Mouse (Mus musculus): ENCODE results near the gene Fkbp2.
"Not testable (repeated sequence)": the region's sequence is repeated elsewhere in the genome, so short reads cannot be mapped to it uniquely, and the experiment has no call there.

Gene Fkbp2

DNA sequence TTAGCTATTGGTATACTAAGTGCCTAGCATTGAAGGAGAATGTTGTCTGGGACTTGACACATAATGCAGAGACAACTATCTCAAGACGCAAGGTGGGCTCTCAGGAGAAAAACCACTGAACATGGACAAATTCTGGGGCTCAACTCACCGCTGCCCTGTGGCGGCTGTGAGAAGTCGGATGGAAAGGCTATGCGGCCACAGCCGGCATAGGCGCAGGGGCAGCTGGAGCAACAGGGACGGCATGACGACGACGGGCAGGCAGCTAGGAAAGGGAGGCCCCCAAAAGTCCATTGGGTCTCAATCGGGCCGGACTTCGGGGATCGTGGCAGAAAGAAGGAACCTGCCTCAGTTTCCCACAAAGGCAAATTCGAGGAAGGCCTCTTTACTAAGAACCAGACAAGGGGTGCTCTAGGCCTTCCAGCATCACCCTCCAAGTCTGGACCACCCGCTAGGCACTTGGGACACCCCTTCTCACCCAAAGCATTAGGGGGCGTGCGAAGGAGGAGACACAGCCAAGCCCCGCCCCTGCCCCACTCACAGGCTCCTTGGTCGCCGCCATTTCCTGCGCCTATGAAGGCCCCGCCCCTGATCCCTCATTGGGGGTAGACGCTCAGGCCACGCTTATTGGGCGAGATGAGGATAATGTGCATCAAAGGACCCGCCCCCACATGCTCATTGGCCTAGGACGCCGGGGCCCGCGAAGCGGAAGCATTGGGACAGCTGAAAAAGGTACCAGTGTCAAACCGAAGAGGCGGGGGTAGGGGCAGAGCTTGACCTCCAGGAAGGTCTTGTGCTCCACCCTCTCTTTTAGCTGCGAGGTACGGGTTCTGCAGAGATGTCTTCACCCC, 11.9 kb upstream of the Fkbp2 start, which contains the start of gene Dnajc4:
Gene Dnajc4, minus strand, starts transcription at position 562 of the 848 bp plus-strand sequence.
- peak; percentile 90 to 91 for DNase-seq (ENCODE audit: low read depth in 1 of 2, low spot score in 2 of 2)

DNA sequence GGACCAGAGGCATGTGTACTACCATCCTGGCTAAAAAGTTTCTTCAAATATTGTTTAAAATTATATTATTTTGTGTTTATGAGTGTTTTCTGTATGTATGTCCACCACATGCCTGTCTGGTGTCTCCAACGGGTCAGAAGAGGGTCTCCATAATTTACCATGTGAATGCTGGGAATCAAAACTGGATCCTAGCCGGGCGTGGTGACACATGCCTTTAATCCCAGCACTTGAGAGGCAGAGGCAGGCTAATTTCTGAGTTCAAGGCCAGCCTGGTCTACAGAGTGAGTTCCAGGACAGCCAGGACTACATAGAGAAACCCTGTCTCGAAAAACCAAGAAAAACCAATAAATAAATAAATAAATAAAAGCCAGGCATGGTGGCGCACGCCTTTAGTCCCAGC, 10.9 kb upstream of the Fkbp2 start:
- DNase-seq (ENCODE audit: low read depth in 1 of 2, low spot score in 2 of 2), result not testable (repeated sequence)

GRCm38 (mm10) chr19:6990712-6991111, 10.4 kb upstream of the Fkbp2 start:
- no peak for DNase-seq (ENCODE audit: low read depth in 1 of 2, low spot score in 2 of 2)

DNA sequence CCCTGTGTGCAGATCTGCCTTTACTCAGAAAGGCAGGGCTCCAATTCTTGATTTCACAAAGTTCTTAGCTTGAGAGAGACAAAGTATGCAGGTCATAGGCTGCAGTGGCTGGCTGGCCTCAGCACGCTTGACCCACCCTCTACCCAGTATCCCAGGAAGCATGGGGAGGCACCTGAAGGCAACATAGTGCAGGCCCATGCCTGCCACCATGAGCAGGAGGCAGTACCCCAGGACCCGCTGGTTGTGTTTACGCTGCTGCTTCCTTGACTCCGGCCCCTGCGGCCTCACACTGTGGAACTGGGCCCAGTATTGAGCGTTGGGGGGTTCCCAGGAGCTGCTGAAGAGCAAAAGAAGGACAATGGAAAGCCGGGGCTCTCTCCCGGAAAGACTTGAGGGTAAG, 8.9 kb upstream of the Fkbp2 start:
- DNase-seq (ENCODE audit: low read depth in 1 of 2, low spot score in 2 of 2), result no peak

DNA sequence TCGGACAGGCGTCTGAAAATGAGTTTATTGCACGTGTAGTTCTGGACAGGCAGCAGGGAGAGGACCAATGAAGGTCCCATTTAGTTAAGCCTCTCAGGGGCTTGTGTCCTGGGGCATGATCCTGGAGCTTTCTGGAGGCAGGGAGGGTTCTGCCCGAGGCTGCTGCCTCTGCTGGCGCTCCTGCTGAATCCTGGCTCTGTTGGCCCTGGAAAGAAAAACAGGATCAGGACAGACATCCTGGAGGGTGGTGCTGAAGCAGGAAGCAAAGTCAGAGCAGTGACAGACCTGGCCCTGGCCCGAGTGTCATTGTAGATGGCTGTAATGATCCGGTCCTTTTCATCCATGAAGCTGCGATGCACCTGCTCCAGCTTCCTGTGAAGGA, 7.6 kb upstream of the Fkbp2 start:
- DNase-seq (ENCODE audit: low read depth in 1 of 2, low spot score in 2 of 2), result no peak

DNA sequence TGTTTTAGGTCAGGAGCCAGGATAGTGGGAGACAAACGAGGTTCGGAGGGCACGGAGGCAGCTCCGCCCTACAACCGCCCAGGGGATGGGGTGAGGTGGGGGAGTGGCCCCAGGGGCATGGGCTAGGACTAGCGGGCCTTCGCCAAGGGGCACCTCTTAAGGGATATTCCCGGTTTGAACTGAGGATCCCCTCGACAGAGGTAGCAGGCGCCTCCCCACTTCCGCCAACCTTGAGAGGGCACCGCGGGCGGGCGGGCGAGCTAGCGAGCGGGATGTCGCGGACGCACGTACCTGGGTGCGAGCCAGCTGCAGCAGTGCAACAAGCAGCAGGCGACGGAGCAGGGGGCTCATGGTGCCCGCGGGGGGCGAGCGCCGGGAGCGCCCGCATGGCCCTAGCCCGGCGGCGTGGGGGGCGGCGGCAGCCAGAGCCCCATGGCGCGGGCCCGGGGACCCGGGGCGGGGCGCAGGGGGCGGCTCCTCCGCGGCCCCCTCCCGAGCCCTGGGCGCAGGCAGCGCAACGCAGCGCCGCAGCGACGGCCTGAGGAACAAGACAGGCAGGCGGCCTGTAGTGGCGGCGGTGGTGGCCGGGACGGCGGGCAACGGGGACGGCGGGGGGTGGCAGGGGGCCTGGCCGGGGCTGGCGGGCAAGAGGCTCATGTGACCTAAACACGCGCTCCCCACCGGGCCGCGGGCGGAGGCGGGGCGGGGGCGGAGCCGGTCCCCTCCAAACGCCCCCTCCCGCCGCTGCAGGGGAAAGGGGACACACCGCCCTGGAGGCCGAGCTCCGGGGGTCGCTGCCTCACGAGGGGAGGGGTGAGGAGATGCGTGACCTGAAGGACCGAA, 7.0 kb upstream of the Fkbp2 start, which contains the start of gene Vegfb:
Gene Vegfb, minus strand, starts transcription at position 591 of the 843 bp plus-strand sequence.
- DNase-seq (ENCODE audit: low read depth in 1 of 2, low spot score in 2 of 2), result no peak

DNA sequence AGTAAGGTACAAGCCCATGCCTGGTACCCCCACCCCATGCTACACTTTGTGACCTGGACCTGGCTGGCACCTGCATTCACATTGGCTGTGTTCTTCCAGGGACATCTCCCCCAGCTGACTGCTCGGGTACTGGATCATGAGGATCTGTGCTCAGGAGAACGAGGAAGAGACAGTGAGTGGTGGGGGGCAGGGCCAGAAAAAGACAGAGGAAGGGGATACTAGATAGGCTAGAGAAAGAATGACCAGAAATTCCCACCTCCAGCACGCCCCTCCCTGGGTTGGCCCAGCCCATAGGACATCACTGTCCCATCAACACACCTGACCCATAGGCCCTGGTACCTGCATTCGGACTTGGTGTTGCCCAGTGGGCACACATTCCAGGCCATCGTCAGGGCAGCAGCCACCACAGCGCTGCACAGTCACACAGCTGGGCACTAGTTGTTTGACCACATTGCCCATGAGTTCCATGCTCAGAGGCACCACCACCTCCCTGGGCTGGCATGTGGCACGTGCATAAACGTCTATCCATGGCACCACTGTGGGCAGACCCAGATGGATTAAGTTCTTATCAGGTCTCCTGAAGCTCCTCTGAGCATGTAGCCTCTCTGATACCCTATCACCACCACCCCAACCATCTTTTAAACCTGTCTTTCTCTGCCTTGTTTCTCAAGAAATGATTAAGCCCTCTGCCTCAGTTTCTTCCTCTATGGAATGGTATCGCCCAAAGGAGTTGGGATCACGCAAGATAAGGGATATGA, 5.8 kb upstream of the Fkbp2 start:
- DNase-seq (ENCODE audit: low read depth in 1 of 2, low spot score in 2 of 2), result no peak

GRCm38 (mm10) chr19:6985300-6985699, 5.0 kb upstream of the Fkbp2 start:
- no peak for DNase-seq (ENCODE audit: low read depth in 1 of 2, low spot score in 2 of 2)

DNA sequence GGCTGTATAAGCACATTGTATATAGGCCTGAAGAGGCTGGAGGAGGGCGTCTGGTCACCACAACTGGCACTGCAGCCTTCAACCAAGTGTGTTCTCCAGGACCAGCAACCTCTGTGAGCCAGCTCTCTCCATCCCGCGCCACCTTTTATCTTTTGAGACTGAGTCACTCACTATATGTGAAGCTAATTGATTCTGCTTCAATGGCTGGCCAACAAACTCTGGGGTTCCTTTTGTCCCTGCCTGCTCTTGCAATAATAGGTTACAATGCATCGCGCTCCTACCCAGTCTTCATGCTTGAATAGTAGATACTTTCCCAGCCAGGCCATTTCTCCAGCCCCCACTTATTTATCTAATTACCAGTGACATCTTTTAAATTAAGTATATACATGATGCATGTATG, 3.3 kb upstream of the Fkbp2 start:
- no peak for DNase-seq (ENCODE audit: low read depth in 1 of 2, low spot score in 2 of 2)

- DNase-seq (ENCODE audit: low read depth in 1 of 2, low spot score in 2 of 2), result no peak
These were observed 1.2 kb upstream of the Fkbp2 start for GRCm38 (mm10) chr19:6981465-6981864.

DNA sequence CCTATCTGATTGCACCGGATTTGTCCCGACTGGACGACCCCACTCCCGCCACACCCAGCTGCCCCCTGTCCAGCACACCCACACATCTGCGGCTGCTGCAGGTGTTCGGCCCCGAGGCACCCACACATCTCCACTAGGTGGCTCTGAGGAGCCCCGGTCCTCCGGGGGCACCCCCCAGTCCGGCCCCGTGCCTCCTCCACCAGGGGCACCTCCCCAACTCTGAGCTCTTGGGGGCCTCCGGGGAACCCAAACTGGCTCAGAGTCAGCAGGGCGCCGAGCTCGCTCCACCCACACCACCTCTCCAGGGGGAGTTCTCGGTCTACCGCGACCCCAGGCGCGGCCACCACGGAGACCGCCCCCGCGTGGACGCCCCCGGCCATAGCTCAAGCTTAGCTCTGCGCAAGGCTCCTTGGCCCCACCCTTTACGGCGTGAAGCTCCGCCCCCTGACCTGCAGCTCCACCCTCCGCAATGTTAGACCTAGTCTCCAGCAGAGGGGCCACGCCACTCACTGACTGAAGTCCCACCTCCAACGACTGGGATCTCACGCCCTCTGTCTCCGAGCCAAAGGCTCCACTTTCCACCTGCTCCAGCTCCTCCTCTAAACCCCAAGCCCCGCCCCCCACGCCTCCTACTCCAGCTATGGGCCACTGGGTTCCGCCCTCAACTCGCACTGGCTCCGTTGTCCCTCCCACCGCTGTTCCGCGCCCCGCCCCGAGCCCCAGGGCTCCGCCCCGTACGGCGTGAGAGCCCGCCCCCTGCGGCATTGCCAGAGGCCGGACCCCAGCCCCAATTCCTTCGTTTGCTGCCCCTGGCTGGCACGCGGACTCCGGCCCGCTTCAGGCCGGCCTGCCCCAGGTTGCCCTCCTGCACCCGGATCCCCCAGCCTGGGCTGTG, 568 bp downstream of the Fkbp2 start:
- DNase-seq (ENCODE audit: low read depth in 1 of 2, low spot score in 2 of 2), result peak; percentile 98 to 99

DNA sequence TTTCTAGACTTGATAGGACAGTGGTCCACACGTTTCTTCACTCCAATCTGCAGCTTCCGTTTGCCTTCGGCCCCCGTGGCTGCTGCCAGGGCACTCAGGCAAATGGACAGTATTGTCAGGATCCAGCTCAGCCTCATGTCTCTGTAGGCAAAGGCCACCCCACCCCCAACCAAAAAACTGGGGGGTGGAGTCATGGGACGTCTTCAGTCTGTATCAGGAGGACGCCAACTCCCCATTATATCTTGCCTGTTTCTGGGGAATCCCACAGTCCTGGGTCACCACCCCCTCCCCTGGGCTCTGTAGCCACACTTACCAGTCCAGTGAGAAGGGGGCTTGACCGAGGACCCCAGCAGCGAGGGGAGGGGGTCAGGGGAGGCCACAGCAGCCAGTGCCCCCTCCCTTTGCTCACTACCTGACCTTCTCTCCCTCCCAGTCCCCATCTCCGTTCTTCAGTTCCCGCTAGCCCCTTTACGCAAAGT, 1.3 kb downstream of the Fkbp2 start:
- DNase-seq (ENCODE audit: low read depth in 1 of 2, low spot score in 2 of 2), result no peak

GRCm38 (mm10) chr19:6978639-6978974, 1.7 kb downstream of the Fkbp2 start:
- no peak for DNase-seq (ENCODE audit: low read depth in 1 of 2, low spot score in 2 of 2)

DNA sequence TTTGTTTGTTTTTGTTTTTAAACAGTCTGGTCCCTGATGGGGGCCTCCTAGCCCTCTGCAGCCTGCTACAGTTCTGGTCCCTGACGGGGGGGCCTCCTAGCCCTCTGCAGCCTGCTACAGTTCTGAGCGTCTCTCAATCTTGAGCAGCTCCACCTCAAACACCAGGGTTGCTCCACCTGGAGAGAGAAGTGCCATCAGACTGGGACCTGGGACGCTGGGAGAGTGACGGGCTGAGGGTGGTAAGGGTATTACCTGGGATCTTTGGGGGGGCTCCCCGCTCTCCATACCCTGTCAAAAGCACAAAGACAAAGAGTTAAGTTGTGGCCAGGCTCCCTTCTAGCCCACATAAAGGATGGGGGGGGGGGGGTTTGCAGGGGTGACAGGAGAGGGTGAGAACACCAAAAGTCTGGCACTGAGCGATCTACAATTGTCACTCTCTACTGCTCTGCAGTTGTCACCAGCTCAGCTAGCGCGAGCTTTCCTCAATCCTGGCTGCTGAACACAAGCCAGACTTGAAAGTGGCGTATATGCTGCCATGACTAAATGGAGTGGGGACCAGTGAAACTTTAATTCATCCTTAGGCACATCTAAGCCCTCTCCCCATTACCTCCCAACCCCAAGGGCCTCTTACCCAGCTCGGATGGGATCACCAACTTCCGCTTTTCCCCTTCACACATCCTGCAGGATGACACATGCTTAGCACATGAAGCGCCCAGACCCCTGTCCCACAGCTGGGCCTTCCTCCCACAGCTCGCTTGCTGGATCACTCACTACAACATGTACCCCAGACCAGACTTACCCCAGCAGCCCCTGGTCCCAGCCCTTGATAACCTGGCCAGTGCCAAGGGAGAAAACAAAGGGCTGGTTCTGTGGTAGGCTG, 2.3 kb downstream of the Fkbp2 start:
- no peak for DNase-seq (ENCODE audit: low read depth in 1 of 2, low spot score in 2 of 2)

DNA sequence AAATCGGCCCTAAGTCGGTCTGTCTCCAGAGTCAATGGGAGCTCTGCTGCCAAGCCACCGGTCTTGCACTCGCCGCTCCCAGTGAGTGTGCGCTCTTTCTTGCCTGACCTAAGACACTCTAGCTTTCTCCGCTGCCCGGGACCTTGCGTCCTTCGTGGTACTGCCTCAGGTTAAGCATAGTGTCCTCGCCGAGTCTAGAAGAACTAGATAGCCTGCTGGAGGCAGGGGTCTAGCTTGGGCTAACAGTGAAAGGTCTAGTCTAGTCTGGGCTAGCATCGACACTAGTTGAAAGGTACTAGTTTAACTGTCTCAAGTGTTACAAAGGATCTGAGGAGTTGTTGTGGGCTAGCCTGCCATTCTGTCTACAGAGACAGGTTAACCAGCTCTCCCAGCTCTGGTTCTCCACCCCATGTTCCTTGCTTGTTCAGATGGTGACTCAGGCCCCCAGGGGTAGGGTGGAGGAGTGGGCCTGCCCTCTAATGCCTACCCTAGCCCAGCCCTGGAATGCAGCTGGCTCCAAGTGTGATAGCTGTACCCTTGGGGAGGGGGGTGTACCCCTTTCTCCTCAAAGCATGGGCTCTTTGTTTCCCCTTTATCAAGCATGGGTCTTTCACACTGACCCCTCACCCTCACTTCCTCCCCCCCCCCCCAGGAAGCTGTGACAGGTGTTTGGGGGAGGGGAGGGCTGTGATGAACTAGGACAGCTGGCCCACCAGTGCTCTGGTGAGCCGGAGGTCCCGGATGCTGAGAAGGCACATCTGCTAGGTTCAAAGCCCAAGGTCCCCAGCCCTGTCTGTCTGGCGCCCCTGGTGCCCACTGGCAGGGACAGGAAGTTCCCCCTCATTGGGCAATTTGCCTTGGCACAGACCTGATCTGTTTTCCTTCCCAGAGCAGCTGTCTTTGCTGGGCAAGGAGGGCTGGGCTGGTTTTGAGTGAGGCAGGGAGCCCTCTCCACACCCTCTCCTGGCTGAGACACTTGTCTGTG, 4.5 kb downstream of the Fkbp2 start, which contains the start of gene Plcb3:
Gene Plcb3, minus strand, starts transcription at position 934 of the 985 bp plus-strand sequence.
- no peak for DNase-seq (ENCODE audit: low read depth in 1 of 2, low spot score in 2 of 2)

- DNase-seq (ENCODE audit: low read depth in 1 of 2, low spot score in 2 of 2), result no peak
These were observed 5.8 kb downstream of the Fkbp2 start, which contains the start of gene Ppp1r14b for GRCm38 (mm10) chr19:6974211-6975205. Gene Ppp1r14b (plus strand): TSS chr19:6974968.
